Mouse (Mus musculus): ENCODE measurements at regions not wholly inside any gene's neighbourhood (a gene's known extent, or its start where the extent isn't known, plus 50 kb on each side); places are given as distances from the start of the nearest gene placed in this dataset.
"Not testable (repeated sequence)": the region's sequence is repeated elsewhere in the genome, so short reads cannot be mapped to it uniquely, and the experiment has no call there.

GRCm38 (mm10) chr11:31615107-31615811, 56.4 kb downstream of the Bod1 start:
- DNase-seq (ENCODE audit: low read depth) = peak; percentile 51

- DNase-seq (ENCODE audit: low read depth) = no peak
These were observed 57.3 kb downstream of the Bod1 start for GRCm38 (mm10) chr11:31614394-31614713.

DNA sequence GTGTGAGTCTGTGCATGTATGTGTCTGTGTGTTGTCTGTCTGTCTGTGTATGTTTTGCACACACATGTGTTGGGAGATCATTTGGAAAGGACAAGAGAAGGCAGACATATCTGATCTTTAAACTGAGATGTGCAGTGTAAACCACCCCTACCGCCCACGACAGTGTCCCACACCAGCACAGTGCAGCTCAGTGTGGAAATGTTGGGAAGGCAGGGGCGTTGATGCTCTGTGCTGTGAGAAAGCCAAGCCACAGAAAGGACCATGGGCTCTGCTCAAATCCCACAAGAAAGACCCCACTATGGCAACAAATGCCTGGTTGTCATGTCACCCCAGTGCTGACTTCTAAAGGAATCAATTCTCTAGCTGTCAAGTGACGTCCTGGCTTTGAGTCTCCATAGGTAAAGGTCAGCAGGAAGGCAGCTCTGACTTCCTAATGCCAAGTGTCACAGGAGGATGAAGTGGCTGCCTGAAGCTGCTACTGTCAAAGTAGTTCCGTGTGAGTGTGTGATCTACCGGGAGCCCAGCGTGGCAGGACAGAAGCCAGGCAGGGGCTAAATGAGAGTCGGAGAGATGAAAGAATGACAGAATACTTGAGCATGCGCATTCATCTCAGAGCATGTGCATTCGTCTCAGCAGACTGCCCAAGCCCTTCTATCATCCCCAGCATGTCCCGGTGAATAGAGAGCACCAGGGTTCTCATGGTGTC, 57.8 kb downstream of the Bod1 start:
- DNase-seq (ENCODE audit: low read depth) = no peak

GRCm38 (mm10) chr11:31608458-31608857, 63.2 kb downstream of the Bod1 start:
- no peak for DNase-seq (ENCODE audit: low read depth)

GRCm38 (mm10) chr11:31601499-31601898, 70.2 kb downstream of the Bod1 start:
- DNase-seq (ENCODE audit: low read depth) = no peak

GRCm38 (mm10) chr11:31593604-31594003, 78.1 kb downstream of the Bod1 start:
- DNase-seq (ENCODE audit: low read depth) = no peak

DNA sequence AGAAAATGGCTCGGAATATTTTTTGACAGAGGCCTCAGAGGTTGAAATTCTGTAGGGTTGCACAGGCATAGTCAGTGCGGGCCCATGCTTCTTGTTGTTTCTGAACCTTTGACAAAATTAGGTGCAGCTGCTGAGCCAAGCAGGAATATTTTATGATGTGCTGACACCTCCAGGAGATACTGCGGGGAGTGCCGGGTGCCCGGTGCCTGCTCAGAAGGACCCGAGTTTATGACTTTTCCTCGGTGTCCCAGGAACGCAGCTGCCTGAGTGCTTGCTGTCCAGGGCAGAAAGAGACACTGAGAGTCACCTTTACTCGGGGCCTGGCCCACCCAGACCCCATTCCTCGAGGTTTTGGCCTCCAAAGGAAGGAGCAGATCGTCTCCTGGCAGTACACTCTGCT, 79.6 kb downstream of the Bod1 start:
- no peak for DNase-seq (ENCODE audit: low read depth)

DNA sequence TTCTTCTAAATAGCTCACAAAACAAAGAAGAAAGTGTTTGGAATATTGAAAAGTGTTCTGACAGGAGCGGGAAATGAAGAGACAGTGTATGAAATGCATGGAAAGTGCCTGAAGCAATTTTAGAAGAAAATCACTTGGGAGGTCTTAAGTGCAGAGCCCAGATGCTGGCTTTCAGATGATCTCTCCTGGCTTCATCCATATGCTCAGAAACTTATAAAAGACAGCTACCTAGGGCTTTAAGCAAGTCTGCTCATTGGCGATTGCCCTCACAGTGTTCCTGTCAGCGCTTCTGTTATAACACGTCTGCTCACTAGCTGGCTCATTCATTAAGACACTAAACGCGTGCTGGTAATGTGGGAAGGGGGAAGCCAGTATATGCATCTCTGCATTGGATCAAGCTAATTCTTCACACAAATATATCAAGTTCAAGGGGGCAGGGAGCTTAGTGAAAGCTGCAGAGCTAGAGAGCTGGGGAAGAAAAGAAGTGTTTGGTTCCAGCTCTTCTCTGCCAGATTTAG, 80.6 kb downstream of the Bod1 start:
- DNase-seq (ENCODE audit: low read depth) = no peak

DNA sequence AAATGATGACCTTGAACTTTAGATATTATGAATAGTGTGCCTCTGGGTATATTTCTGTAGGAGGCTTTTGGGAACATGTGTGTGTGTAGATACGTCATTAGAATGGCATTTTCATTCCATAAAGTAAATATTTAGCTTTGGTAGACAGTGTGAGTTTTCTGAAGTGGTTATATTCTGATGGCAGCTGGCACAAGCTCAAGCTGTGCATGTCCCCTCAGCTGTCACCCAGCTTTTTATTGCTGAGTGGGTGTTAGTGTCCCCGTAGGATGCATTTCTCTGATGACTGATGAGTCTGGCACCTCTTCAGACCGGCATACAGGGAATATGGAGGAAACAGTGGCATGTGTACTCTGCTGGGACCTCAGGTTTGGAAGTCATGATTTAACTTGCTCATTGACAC, 96.7 kb downstream of the Bod1 start:
- no peak for DNase-seq (ENCODE audit: low read depth)

DNA sequence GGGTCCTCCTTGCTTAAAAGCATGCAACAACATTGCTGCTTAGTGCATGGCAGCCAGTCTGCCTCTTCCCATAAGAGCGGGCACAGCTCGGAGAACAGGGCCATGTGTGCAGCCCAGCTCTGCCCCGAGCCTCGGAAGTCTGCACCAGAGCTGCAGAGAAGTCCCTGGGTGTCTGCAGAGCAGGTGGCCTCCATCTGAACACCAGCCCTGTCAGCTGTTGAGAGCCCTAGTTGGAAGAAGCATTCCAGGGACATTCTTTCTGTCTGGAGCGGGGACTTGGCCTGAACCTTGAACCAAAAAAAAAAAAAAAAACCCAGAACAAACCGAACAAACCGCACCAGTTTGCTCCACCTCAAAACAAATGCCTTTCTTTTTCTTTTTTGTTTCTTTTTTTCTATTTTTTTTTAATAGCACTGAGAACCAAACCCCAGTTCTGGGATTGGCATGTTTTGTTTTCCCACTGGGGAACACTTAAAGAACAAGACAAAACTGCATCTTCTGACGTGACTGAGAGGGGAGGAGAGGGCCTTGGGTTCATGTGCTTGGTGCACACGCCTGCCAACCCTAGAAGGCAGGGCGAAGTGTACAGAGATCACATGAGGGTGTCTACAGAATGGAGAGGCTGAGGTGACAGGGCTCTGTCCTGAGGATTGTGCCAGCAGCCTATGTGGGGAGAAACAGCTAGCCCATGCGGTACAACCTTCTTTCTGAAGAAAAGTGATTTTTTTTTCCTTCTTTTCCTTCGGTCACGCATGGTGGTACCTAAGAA, 106.8 kb downstream of the Bod1 start:
- peak; percentile 50 for DNase-seq (ENCODE audit: low read depth)

- peak; percentile 63 for DNase-seq (ENCODE audit: low read depth)
These were observed 107.6 kb downstream of the Bod1 start for GRCm38 (mm10) chr11:31563826-31564741.

- no peak for DNase-seq (ENCODE audit: low read depth)
These were observed 108.7 kb downstream of the Bod1 start for GRCm38 (mm10) chr11:31562954-31563353.

- DNase-seq (ENCODE audit: low read depth) = no peak
These were observed 110.9 kb downstream of the Bod1 start for GRCm38 (mm10) chr11:31560775-31561174.

DNA sequence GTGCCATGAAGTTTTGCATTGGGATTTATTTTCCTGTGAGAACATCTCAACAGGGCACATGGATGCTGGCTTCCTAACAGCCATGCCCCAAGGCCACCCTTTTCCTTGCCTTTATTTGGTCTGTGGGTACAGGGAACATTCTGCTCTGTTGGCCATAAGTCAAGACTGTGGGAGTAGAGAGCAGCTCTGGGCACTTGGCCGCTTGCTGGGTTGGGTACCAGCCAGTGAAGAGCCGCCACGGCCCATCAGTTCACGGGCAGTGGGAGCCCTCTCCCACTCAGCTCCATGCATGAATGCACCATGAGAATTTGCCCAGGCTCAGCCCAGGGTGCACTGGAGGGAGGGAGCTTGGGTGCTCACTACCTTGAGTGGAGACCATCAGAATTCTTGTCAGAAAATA, 116.6 kb downstream of the Bod1 start:
- DNase-seq (ENCODE audit: low read depth) = no peak

DNA sequence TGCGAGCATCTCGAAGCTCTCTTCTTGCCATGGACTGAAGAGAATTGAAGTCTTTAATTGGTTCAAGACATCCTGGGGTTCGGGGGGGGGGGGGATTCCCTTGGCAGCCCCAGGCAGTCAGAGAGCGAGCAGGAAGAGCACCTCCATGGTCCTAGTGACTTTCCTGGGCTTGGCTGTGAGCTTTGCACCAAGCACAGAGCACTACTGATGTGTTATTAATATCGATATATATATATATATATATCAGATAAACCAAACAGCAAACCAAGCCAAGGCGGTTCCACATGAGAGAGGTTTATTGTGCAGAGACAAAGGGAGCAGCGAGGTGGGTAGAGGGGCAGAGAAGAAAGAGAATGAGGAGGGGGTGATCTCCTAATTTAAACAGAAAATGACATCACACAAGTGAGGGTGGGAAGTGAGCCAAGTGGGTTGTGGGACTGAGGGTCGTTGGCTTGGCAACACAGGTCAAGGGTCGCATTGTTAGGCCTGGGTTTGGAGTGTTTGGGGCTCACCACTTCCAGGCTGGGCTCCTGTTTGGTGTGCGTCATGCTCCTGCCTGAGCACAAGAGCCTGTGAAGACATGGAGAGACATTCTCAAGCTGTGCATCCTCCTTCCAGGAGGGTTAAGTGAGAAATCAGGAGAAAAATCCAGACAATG, 119.9 kb downstream of the Bod1 start:
- no peak for DNase-seq (ENCODE audit: low read depth)

DNA sequence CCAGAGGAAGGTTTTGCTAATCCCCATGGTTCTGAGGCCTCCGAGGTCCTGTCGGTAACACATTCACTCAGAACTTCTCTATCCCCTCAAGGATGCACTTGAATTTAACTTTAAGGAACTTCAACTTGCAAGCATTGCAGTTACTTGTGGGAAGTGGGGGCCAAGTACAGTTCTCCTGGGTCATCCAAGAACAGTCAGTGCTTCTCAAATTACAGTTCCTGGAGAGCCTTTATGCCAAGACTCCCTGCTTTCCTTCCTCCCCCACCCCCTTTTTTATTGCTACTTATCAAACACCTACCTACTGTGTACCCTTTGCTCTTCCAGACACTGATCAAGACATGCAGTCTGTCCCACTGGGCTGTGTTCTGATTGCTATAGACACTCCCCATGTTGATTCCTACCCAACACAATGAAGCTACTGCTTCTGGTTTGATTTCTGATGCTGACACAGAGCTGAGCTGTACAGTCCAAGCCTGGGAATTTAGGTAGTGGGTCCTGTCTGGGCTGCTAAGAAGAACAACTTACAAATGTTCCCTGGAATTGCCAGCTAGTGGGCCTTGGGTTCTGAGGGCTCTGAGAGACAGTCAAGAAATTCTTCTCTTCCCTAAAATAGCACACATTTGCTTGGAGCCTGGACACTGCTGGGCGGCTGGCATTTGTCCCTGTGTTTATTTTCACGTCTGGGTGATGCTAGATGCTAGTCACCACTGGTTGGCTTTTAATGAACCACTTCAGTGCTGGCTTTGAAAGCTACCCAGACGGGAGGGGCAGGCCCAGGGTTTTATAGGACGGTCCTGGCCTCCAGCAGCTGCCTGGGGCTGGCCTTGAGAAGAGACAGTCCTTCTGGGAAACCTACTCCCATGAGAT, 120.7 kb downstream of the Bod1 start:
- DNase-seq (ENCODE audit: low read depth) = peak; percentile 56

DNA sequence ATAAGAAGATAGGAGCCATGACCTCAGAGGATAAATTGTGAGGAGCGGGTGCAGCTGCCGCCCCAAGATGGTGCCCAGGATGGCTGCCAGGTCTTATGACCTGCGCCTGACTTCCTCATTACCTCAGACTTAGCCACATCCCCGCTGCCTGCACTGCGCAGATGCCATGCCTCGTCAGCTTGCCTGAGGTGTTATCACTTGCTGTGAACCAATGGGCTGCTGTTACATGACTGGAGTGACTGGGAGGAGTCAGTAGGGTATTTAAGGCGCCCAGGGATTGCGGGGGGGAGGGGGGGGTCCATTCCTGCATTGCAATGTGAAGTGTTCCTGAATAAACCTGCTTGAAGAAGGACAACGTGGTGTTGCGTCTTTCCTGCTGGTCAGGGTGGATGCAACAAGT, 126.2 kb downstream of the Bod1 start:
- not testable (repeated sequence) for DNase-seq (ENCODE audit: low read depth)

- no peak for DNase-seq (ENCODE audit: low read depth)
These were observed 129.0 kb downstream of the Bod1 start for GRCm38 (mm10) chr11:31542635-31543219.

DNA sequence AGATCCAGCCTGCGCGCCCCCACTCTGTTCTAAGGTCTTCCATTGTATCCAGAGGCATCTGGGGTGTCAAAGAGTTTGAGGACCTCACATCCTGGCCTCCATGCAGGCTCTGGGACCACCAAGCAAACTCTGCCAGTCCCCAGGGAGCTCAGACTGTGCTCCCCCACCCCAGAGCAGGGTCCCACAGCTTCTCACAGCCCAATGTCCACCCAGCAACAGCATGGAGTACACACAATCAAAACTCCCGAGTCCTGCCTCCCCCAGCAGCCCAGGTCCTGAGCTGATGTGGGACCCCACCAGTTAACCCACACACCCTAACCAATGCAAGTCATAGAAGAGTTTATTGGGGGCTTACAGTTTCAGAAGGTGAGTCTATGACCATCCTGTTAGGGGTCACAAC, 130.3 kb downstream of the Bod1 start:
- no peak for DNase-seq (ENCODE audit: low read depth)

DNA sequence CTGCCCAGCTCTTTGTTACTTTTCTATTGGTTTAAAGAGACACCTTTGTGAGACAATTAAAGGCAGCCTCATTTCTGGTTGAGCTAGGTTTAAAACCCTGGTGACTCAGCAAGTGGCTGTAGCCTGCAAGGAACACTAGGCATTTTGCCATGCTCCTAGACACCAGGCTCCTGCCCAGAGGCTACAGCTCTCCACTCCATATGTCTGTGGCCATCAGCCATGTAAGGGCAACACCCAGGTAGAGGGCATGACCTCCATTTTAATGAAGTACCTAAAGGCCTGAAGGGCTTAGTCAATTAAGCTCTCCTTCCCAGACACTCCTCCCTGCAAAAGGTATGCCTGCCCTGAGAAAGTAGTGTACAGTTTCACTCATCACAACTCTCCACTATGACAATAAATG, 130.9 kb downstream of the Bod1 start:
- no peak for DNase-seq (ENCODE audit: low read depth)
